Mouse (Mus musculus): ENCODE data around the gene Cd69. TPM values are rescaled to one million over a fixed set of nuclear protein-coding genes. Genes with fewer than 3 reads are reported as not detected.

Cd69 gene
- polyA plus RNA-seq (2021): not detected

DNA sequence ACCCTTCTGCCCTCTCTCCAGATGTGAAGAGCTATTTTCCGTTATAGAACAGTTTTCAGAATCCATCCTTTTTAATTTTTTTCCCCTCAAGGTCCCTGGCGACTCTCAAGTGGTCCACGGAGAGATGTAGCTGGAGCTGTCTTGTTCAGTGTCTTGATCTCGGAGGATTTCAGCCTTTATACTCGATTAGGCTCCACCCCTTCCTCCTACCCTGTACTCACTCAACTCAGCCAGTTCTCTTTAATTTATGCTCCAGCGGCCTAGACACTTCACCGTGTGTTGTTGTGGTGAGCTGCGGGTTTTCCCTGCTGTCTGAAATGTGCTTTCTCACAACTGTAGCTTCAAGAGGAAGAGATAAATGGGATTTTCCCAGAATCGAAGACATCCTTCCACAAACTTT lies at the start of gene Cd69:
Gene Cd69, minus strand, starts transcription at position 217 of the 400 bp plus-strand sequence.
- ChIA-PET CTCF (interaction anchor here (1.2 kb wide), 1 partner anchor 20 kb away, joined by 5 read pairs; no protein-coding TSS in a partner anchor), POLR2A (no interaction called here)
- no peak for DNase-seq (ENCODE audit: low read depth, low spot score)
- TF ChIP-seq CTCF (IDR thresholded peaks at IDR 0.05): no peak
- H3K27me3 ChIP-seq: peaks cover 17% of the 10 kb centered on the region
- in situ Hi-C loops (cut with MboI; ENCODE audit: low pct_unique_long_range_greater_than_20kb): no loop called here
- no peak for ATAC-seq

- ChIA-PET POLR2A (no interaction called here), CTCF (no interaction called here)
- peaks cover 7% of the 10 kb centered on the region for H3K27me3 ChIP-seq
- no peak for ATAC-seq
- in situ Hi-C loops (cut with MboI; ENCODE audit: low pct_unique_long_range_greater_than_20kb): no loop called here
- no peak for DNase-seq (ENCODE audit: low read depth, low spot score)
- TF ChIP-seq CTCF (IDR thresholded peaks at IDR 0.05): no peak
These were observed 44.1 kb upstream of the Cd69 start for GRCm38 (mm10) chr6:129319331-129319730.

DNA sequence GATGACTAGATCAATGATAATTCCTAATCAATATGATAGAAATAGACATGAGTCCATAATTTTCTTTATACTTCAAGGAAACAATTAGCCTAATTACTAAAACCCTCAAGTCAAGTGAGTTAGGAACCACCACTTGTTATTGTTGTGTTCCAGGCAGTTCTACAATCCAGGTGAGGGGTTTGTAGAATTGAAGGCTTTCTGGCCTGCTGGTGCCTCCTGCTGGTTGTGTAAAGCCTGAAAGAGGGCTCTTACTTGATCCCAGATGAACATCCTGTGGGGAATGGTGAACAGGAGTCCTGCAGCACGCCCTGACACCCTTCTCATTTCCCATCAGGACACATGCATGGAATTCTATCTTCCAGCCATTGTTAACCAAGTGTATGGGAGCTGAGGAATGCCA lies 43.2 kb upstream of the Cd69 start:
- ChIA-PET CTCF (interaction anchor here (1.8 kb wide), 1 partner anchor 12 kb away, joined by 3 read pairs; no protein-coding TSS in a partner anchor), POLR2A (no interaction called here)
- in situ Hi-C loops (cut with MboI; ENCODE audit: low pct_unique_long_range_greater_than_20kb): no loop called here
- DNase-seq (ENCODE audit: low read depth, low spot score) (no peak), ATAC-seq (no peak)
- TF ChIP-seq CTCF (IDR thresholded peaks at IDR 0.05): no peak
- H3K27me3 ChIP-seq: peaks cover 6% of the 10 kb centered on the region

DNA sequence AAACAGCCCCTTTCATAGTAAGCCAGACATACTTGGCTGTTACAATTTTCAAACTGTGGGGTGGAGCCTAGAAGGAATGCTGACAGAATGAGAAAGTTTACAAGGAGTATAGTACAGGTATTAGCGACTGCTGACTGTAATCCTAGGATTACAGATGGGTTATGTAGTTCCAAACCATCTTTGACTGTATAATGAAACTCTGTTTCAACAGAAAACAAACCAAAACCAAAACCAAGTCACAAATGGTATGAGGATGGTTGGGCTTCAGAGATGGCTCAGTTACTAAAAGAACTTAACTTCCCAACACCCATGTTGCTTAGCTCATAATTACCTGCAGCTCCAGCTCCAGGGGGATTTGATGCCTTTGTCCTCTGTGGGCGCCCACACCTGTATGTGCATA lies 41.2 kb upstream of the Cd69 start:
- in situ Hi-C loops (cut with MboI; ENCODE audit: low pct_unique_long_range_greater_than_20kb): no loop called here
- H3K27me3 ChIP-seq: peaks cover 6% of the 10 kb centered on the region
- TF ChIP-seq CTCF (IDR thresholded peaks at IDR 0.05): no peak
- DNase-seq (ENCODE audit: low read depth, low spot score): no peak
- CTCF ChIA-PET: no interaction called here
- ATAC-seq: no peak
- POLR2A ChIA-PET: no interaction called here

DNA sequence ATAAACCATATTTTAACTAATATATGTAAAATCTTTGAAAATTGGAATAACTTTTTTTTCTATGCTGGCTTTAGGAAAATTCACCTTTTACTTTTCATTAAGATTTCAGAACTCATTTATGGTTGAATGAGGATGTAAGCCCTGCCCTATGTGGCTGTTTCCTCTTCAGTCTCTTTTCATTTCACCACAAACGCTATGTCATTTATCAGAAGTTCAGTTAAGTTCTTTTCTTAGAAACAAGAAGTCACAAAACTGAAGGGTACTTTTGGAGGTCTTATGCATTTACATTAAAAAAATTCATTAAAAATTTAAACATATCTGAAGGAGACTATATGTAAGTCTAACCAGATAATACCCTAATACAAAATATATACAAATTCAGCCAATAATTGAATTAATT lies 40.5 kb upstream of the Cd69 start:
- DNase-seq (ENCODE audit: low read depth, low spot score) (no peak), ATAC-seq (no peak)
- peaks cover 6% of the 10 kb centered on the region for H3K27me3 ChIP-seq
- no peak for TF ChIP-seq CTCF (IDR thresholded peaks at IDR 0.05)
- CTCF ChIA-PET: no interaction called here
- in situ Hi-C loops (cut with MboI; ENCODE audit: low pct_unique_long_range_greater_than_20kb): no loop called here
- POLR2A ChIA-PET: interaction anchor here (0.6 kb wide), 1 partner anchor 43 kb away, joined by 4 read pairs; no protein-coding TSS in a partner anchor

DNA sequence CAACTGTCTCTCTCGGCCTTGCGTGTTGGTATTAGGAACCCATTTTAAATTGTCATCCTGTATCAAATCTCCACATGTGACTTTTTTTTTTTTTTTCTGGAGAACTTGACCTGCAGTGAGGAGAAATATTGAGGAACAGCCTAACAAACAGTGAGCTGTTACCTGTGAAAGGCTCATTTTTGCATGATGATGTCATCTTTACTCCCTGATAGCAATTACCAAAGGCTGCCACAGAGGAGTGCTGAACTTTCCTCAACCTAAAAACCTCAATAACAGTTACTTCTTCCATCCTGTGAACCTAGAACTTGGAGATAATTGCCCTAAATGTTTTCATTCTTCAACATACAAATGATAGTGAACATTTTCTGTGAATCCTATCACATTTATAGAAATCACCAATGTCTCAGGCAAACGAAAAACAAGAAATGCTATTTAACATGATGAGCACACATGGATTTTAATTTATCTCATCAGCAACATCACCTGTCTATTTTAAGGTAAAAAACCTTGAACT lies 39.5 kb upstream of the Cd69 start:
- peaks cover 6% of the 10 kb centered on the region for H3K27me3 ChIP-seq
- TF ChIP-seq CTCF (IDR thresholded peaks at IDR 0.05): no peak
- DNase-seq (ENCODE audit: low read depth, low spot score) (no peak), ATAC-seq (no peak)
- CTCF ChIA-PET: no interaction called here
- POLR2A ChIA-PET: no interaction called here
- in situ Hi-C loops (cut with MboI; ENCODE audit: low pct_unique_long_range_greater_than_20kb): no loop called here

DNA sequence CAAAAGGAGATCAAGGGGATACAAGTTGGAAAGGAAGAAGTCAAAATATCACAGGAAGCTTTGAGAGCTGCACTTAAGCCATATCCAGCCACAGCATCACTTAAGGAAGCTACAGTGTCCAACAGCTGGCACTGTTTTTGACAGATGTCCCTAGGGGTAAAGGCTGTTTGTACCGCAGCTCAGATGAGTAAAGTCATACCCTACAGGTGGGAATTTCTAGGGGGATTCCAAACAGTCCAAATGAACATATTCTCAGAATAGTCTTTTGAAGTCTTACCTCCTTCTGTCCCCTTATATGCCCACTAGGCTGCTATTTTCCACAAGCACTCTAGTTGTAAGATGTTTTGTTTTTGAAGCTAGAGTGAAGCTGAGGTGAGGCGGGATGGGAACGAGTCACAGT lies 37.3 kb upstream of the Cd69 start:
- peaks cover 6% of the 10 kb centered on the region for H3K27me3 ChIP-seq
- CTCF ChIA-PET: no interaction called here
- in situ Hi-C loops (cut with MboI; ENCODE audit: low pct_unique_long_range_greater_than_20kb): no loop called here
- no peak for TF ChIP-seq CTCF (IDR thresholded peaks at IDR 0.05)
- POLR2A ChIA-PET: no interaction called here
- no peak for DNase-seq (ENCODE audit: low read depth, low spot score)
- ATAC-seq: no peak

GRCm38 (mm10) chr6:129304180-129304579 lies 28.9 kb upstream of the Cd69 start:
- TF ChIP-seq CTCF (IDR thresholded peaks at IDR 0.05): no peak
- CTCF ChIA-PET: no interaction called here

DNA sequence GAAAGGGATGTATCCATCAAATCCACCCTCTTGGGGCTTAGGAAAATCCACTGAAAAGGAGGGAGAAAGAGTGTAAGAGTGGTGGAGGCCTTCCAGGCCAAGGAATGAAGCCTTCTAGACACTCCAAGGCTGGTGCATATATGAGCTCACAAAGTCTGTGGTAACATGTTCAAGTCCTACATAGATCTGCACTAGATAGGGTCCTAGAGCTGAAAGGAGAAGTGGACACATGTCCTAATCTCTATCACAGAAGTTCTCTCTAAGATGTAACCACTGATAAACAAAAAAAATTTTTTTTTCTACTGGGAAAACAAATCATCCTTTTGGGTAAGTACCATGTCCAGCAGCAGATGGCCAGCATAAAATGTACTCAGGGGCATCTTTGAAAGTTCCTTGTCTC lies 13.5 kb upstream of the Cd69 start:
- DNase-seq (ENCODE audit: low read depth, low spot score) (no peak), ATAC-seq (no peak)
- POLR2A ChIA-PET: no interaction called here
- CTCF ChIA-PET: no interaction called here
- TF ChIP-seq CTCF (IDR thresholded peaks at IDR 0.05): no peak
- peaks cover 14% of the 10 kb centered on the region for H3K27me3 ChIP-seq
- in situ Hi-C loops (cut with MboI; ENCODE audit: low pct_unique_long_range_greater_than_20kb): no loop called here

More at GRCm38 (mm10) chr6:129304180-129304579, 28.9 kb upstream of the Cd69 start:
- in situ Hi-C loops (cut with MboI; ENCODE audit: low pct_unique_long_range_greater_than_20kb): no loop called here
- ATAC-seq (no peak), DNase-seq (ENCODE audit: low read depth, low spot score) (no peak)
- POLR2A ChIA-PET: no interaction called here
- H3K27me3 ChIP-seq: peaks cover 4% of the 10 kb centered on the region

DNA sequence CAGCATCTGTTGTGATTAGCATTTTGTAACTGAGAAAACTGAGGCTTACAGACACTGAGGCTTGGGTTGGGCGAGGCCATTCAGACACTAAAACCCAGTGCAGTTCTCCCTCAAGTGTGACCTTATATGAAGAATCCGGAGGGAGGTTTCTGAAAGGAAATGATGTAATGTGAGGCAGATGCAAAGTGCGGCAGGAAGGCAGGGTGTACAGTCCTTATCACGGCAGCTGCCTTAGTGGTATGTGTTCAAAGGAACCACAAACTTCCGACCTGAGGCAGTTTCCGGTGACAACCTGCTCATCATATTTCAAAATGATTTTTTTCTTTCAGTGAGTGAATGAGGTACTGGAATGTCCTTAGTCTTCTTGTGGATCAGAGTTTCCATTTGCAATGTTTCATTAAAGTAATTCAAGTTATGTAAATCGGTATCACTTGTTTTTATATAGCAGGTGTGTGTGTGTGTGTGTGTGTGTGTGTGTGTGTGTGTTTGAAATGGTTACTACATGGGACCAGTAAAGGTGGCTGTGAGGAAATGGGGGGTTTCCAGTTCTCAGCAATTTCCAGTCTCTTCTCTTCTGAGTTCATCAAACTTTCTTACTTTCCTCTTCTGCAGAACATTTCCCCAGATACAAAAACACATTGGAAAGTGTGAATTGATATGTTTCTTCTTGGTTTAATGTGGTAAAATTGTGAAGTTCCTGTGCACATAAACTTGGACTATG lies 9.3 kb upstream of the Cd69 start:
- DNase-seq (ENCODE audit: low read depth, low spot score): no peak
- in situ Hi-C loops (cut with MboI; ENCODE audit: low pct_unique_long_range_greater_than_20kb): no loop called here
- ChIA-PET CTCF (no interaction called here), POLR2A (no interaction called here)
- ATAC-seq: no peak
- H3K27me3 ChIP-seq: peaks cover 13% of the 10 kb centered on the region
- no peak for TF ChIP-seq CTCF (IDR thresholded peaks at IDR 0.05)

DNA sequence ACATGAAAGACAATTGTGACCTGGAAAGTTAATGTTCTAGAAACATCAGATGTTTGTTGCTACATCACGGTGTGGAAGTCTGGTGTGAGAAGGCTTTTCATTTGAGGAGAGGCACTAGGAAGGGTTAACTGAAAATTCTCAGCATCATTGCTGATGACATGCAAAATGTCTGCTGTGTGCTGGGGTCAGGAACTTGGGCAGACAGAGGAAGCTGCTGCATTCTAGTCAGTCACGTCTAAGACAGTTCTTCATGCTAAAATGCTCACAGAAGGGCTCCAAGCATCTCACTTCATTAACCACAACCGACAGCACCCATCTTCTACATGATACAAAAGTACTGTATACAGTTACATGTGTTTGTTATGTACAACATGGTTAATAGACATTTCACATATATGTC lies 8.0 kb upstream of the Cd69 start:
- CTCF ChIA-PET: interaction anchor here (1.3 kb wide), 1 partner anchor 10 kb away, joined by 3 read pairs; no protein-coding TSS in a partner anchor
- TF ChIP-seq CTCF (IDR thresholded peaks at IDR 0.05): no peak
- POLR2A ChIA-PET: interaction anchor here (0.6 kb wide), 1 partner anchor 22 kb away, joined by 3 read pairs; no protein-coding TSS in a partner anchor
- ATAC-seq: no peak
- no peak for DNase-seq (ENCODE audit: low read depth, low spot score)
- H3K27me3 ChIP-seq: peaks cover 11% of the 10 kb centered on the region
- in situ Hi-C loops (cut with MboI; ENCODE audit: low pct_unique_long_range_greater_than_20kb): no loop called here
